Mouse (Mus musculus) mesoderm, embryonic 11.5 days (tissue): ENCODE results near the gene 9130230L23Rik.
"Not testable (repeated sequence)": the region's sequence is repeated elsewhere in the genome, so short reads cannot be mapped to it uniquely, and the experiment has no call there.

Experiments
- DNase-seq: peaks from one replicate; pipeline ENCODE4 v3.0.0-alpha.2; 2012; ENCODE audit warnings: low read depth, low spot score

9130230L23Rik gene

GRCm38 (mm10) chr5:66005041-66005678 lies 1.1 kb upstream of the 9130230L23Rik start:
- no peak for DNase-seq

GRCm38 (mm10) chr5:66001232-66001631 lies 2.9 kb downstream of the 9130230L23Rik start:
- DNase-seq = no peak

- DNase-seq = no peak
These were observed 3.4 kb downstream of the 9130230L23Rik start for GRCm38 (mm10) chr5:66000567-66001125.

- no peak for DNase-seq
These were observed 4.0 kb downstream of the 9130230L23Rik start for GRCm38 (mm10) chr5:66000074-66000473.

GRCm38 (mm10) chr5:65999106-65999505 lies 5.0 kb downstream of the 9130230L23Rik start:
- DNase-seq = no peak

- no peak for DNase-seq
These were observed 6.3 kb downstream of the 9130230L23Rik start for GRCm38 (mm10) chr5:65997813-65998212.

- DNase-seq = no peak
These were observed 9.4 kb downstream of the 9130230L23Rik start for GRCm38 (mm10) chr5:65994643-65995042.

- no peak for DNase-seq
These were observed 12.9 kb downstream of the 9130230L23Rik start for GRCm38 (mm10) chr5:65991191-65991590.

- not testable (repeated sequence) for DNase-seq
These were observed 17.1 kb downstream of the 9130230L23Rik start for GRCm38 (mm10) chr5:65987004-65987403.

- no peak for DNase-seq
These were observed 17.7 kb downstream of the 9130230L23Rik start for GRCm38 (mm10) chr5:65986426-65986825.

GRCm38 (mm10) chr5:65975731-65976130 lies 28.4 kb downstream of the 9130230L23Rik start:
- DNase-seq = no peak

GRCm38 (mm10) chr5:65973189-65973588 lies 30.9 kb downstream of the 9130230L23Rik start:
- DNase-seq = no peak

GRCm38 (mm10) chr5:65968004-65968403 lies 36.1 kb downstream of the 9130230L23Rik start:
- no peak for DNase-seq

- DNase-seq = no peak
These were observed 37.0 kb downstream of the 9130230L23Rik start for GRCm38 (mm10) chr5:65967091-65967490.

- DNase-seq = no peak
These were observed 38.3 kb downstream of the 9130230L23Rik start for GRCm38 (mm10) chr5:65965771-65966279.

- DNase-seq = no peak
These were observed 40.8 kb downstream of the 9130230L23Rik start for GRCm38 (mm10) chr5:65963291-65963690.

- no peak for DNase-seq
These were observed 43.5 kb downstream of the 9130230L23Rik start for GRCm38 (mm10) chr5:65960597-65960950.

- DNase-seq = no peak
These were observed 44.0 kb downstream of the 9130230L23Rik start for GRCm38 (mm10) chr5:65959893-65960596.

GRCm38 (mm10) chr5:65958597-65958996 lies 45.5 kb downstream of the 9130230L23Rik start:
- DNase-seq = peak; percentile 66

GRCm38 (mm10) chr5:65956144-65957008 lies 47.7 kb downstream of the 9130230L23Rik start:
- no peak for DNase-seq

GRCm38 (mm10) chr5:65955343-65956143 lies 48.5 kb downstream of the 9130230L23Rik start:
- DNase-seq = peak; percentile 87
